Mouse (Mus musculus) bone marrow macrophage, adult 2 months (primary cell): ENCODE data around the gene Prlhr. TPM values are rescaled to one million over a fixed set of nuclear protein-coding genes. Genes with fewer than 3 reads are reported as not detected.

Experiments used
- H3K27ac ChIP-seq: 2 replicates; pipeline ENCODE4 v1.5.1; 2012; ENCODE audit warnings: low read depth, low read length; ENCODE audit not compliant: insufficient read depth
- H3K4me1 ChIP-seq: 2 replicates; pipeline ENCODE4 v1.6.1; 2012; ENCODE audit warnings: low read length; ENCODE audit not compliant: control insufficient read depth, insufficient read depth
- H3K4me3 ChIP-seq: 2 replicates; pipeline ENCODE4 v1.5.1; 2012; ENCODE audit warnings: mild to moderate bottlenecking, low read length, moderate library complexity; ENCODE audit not compliant: insufficient read depth
- CTCF ChIP-seq: IDR thresholded peaks from 2 replicates; pipeline ENCODE4 v1.5.1; 2012; ENCODE audit warnings: low read depth, mild to moderate bottlenecking, low read length, moderate library complexity
- POLR2A ChIP-seq: IDR thresholded peaks from 2 replicates; pipeline ENCODE4 v1.6.1; 2012; ENCODE audit warnings: mild to moderate bottlenecking, low read depth, low read length, borderline replicate concordance
- polyA plus RNA-seq: library from polyadenylated mRNA; stranded (reverse); fragments of >200 nt; gene quantifications from 2 replicates; pipeline ENCODE4 v1.2.4, GENCODE M21; 2012; ENCODE audit not compliant: missing spikeins, insufficient read depth, insufficient read length

The Prlhr gene
- not detected in 2 replicates for polyA plus RNA-seq

DNA sequence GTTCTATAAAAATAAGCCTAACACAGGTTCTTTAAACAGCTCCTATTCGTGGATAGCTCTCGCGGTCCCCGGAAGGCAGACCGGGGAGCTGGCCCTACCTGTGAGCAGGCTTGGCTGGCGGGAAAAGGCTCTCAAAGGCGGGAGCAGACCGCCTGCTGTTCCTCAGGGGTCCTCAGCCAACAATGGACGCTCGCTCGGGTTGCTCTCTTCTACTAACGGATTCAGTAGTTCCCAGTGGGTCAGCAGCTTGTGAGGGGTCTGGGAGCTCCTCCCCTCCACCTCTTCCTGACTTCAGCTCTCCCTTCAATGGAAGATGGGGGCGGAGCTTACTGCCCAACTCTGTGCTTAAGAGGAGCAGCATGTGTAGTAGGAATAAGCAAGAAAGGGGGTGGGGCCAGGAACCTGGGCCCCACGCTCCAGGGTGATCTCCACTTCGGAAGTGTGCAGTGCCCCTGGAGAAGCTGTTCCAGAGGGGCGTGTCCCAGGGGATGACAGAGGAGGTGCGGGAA is at the start of gene Prlhr:
TSS of gene Prlhr (minus strand) at position 51 of the 509 bp plus-strand sequence.
- Histone ChIP-seq H3K4me1 (peaks cover 13% of the 10 kb centered on the region), H3K4me3 (peak within 1 kb of the TSS; percentile 43), H3K27ac (no peak within 1 kb of the TSS)
- TF ChIP-seq POLR2A (no peak), CTCF (no peak)

GRCm38 (mm10) chr19:60515064-60515463 is 47.0 kb upstream of the Prlhr start:
- no peak overlapping the region for H3K4me3 ChIP-seq
- no peak overlapping the region for H3K27ac ChIP-seq
- no peaks in the 10 kb centered on the region for H3K4me1 ChIP-seq
- TF ChIP-seq POLR2A (no peak), CTCF (no peak)

DNA sequence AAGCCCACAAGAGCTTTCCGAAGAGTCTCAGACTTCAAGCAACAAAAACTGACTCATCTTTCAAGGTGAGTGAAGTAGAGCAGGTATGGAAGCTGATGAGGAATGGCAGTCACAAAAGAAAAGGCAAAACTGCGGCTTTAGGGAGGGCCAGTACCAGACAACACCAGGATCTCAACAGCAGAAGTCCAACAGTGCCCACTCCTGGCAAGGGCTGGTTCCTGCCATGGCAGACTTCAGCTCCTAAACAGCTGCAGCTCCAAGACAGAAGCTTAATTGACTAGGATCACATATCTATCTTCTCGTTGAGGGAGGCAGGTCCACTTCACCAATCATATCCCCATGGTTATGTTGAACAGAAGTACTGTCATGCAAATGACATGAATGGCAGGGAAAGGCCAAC is 45.3 kb upstream of the Prlhr start:
- Histone ChIP-seq H3K27ac (no peak overlapping the region), H3K4me1 (no peaks in the 10 kb centered on the region), H3K4me3 (no peak overlapping the region)
- TF ChIP-seq POLR2A: no peak
- no peak for TF ChIP-seq CTCF

DNA sequence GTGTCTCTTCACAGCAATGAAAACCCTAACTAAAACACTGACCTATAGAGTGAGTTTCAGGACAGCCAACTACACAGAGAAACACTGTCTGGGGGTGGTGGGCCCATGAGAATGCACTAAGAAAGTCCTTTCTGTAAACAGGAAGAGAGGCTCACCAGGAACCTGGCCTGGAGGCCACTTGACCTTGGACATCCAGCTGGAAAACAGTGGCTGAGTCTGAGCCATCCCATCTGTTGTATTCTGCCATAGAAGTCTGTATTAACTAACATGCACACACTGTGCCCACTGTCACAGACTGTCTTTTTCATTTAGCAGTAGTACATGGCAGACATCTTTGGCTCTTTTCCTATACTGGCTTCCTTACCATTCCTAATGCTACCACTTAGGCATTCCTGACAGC is 32.1 kb upstream of the Prlhr start:
- no peak for TF ChIP-seq POLR2A
- no peak for TF ChIP-seq CTCF
- no peaks in the 10 kb centered on the region for H3K4me1 ChIP-seq

DNA sequence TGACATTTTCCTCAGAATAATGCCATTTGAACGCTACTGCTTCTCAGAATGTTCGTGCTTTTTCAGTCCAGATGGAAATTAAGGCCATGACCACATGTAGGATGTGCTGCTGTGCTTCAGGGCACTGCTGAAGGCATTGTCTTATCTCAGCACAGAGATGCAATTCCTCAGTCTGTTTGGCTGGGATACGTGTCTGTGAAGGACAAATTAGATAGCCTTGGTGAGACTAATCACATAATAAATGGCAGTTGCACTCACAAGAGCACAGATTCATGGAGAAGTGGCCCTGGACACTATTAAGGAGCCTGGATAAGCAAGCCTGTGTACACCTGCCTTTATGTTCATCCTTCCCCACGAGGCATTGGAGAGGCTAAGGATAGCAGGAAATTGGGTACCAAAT is 29.1 kb upstream of the Prlhr start:
- H3K4me3 ChIP-seq: no peak overlapping the region
- H3K4me1 ChIP-seq: no peaks in the 10 kb centered on the region
- TF ChIP-seq POLR2A: no peak
- no peak for TF ChIP-seq CTCF
- H3K27ac ChIP-seq: no peak overlapping the region

More for the DNA sequence above, 32.1 kb upstream of the Prlhr start:
- Histone ChIP-seq H3K4me3 (no peak overlapping the region), H3K27ac (no peak overlapping the region)

DNA sequence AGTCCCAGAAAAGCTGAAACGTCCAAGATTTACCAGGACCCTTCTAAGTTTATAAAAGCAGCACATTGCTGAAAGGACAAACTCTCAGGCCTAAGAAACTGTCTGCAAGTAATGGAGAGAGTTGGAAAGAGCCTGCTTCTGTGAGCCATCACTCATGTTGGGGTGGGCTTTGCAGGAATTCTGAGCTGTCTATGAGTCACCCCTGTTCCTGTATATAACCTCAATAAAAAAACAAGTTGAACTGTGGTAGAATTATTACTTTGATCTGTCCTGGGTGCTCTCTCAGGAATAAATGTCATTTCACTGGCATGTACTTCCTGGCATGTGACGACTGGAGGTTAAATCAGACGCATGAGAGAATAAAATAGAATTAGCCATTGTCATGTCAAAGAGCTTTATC is 27.7 kb upstream of the Prlhr start:
- Histone ChIP-seq H3K27ac (no peak overlapping the region), H3K4me3 (no peak overlapping the region), H3K4me1 (no peaks in the 10 kb centered on the region)
- no peak for TF ChIP-seq CTCF
- TF ChIP-seq POLR2A: no peak

DNA sequence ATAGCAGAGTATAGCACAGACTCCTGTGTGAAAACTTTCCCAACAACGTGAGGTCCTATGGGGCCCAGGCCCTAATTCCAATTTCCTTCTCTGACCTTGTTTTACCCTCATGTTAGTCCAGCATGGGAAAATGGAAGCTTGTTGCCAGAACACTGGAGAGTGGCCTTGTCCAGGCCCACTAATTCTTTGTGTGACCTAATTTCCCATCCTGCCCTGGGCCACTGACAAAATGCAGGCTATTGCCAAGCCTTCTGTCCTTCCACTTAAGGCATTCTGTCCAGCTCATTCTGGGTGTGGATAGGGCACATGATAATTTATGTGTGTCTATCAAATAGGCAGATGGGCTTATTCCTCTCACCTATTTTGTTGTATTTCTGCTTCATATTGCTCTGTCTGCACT is 21.5 kb upstream of the Prlhr start:
- TF ChIP-seq CTCF: no peak
- TF ChIP-seq POLR2A: no peak
- Histone ChIP-seq H3K4me1 (no peaks in the 10 kb centered on the region), H3K27ac (no peak overlapping the region), H3K4me3 (no peak overlapping the region)

- no peak for TF ChIP-seq POLR2A
- TF ChIP-seq CTCF: no peak
Observed at GRCm38 (mm10) chr19:60485261-60485660, 17.2 kb upstream of the Prlhr start.

GRCm38 (mm10) chr19:60478859-60479258 is 10.8 kb upstream of the Prlhr start:
- TF ChIP-seq CTCF: no peak
- no peak for TF ChIP-seq POLR2A
- Histone ChIP-seq H3K27ac (no peak overlapping the region), H3K4me3 (no peak overlapping the region), H3K4me1 (no peaks in the 10 kb centered on the region)

More at GRCm38 (mm10) chr19:60485261-60485660, 17.2 kb upstream of the Prlhr start:
- no peak overlapping the region for H3K4me3 ChIP-seq
- no peaks in the 10 kb centered on the region for H3K4me1 ChIP-seq
- no peak overlapping the region for H3K27ac ChIP-seq

GRCm38 (mm10) chr19:60477788-60478187 is 9.7 kb upstream of the Prlhr start:
- Histone ChIP-seq H3K27ac (no peak overlapping the region), H3K4me1 (no peaks in the 10 kb centered on the region), H3K4me3 (no peak overlapping the region)
- no peak for TF ChIP-seq CTCF
- no peak for TF ChIP-seq POLR2A

GRCm38 (mm10) chr19:60468846-60469245 is 742 bp upstream of the Prlhr start:
- H3K4me3 ChIP-seq: no peak overlapping the region
- TF ChIP-seq POLR2A (no peak), CTCF (no peak)
- no peak overlapping the region for H3K27ac ChIP-seq
- H3K4me1 ChIP-seq: peaks cover 8% of the 10 kb centered on the region
